Mouse (Mus musculus): ENCODE results near the gene Fam83c.
A peak's percentile ranks its signal among the peaks of the same experiment; 100 is the strongest.

The Fam83c gene

GRCm38 (mm10) chr2:155826630-155827424, 7.8 kb downstream of the Fam83c start, which contains the start of gene Eif6:
Gene Eif6, minus strand, starts transcription at chr2:155826925.
- peak; percentile 91 for DNase-seq (ENCODE audit: low spot score)

- DNase-seq (ENCODE audit: low spot score): no peak
These were observed 8.6 kb downstream of the Fam83c start for GRCm38 (mm10) chr2:155825904-155826629.

GRCm38 (mm10) chr2:155823722-155824121, 10.9 kb downstream of the Fam83c start:
- DNase-seq (ENCODE audit: low spot score): no peak

- no peak for DNase-seq (ENCODE audit: low spot score)
These were observed 13.9 kb downstream of the Fam83c start for GRCm38 (mm10) chr2:155820779-155821178.

- no peak for DNase-seq (ENCODE audit: low spot score)
These were observed 15.0 kb downstream of the Fam83c start for GRCm38 (mm10) chr2:155819449-155820251.

- DNase-seq (ENCODE audit: low spot score): no peak
These were observed 15.4 kb downstream of the Fam83c start, which contains the start of gene BC029722 for GRCm38 (mm10) chr2:155819392-155819448. Gene BC029722, minus strand, starts transcription at chr2:155819426.

GRCm38 (mm10) chr2:155818596-155819391, 15.9 kb downstream of the Fam83c start:
- DNase-seq (ENCODE audit: low spot score): peak; percentile 96

GRCm38 (mm10) chr2:155817301-155818245, 17.1 kb downstream of the Fam83c start:
- no peak for DNase-seq (ENCODE audit: low spot score)

- no peak for DNase-seq (ENCODE audit: low spot score)
These were observed 18.5 kb downstream of the Fam83c start for GRCm38 (mm10) chr2:155816179-155816578.

- no peak for DNase-seq (ENCODE audit: low spot score)
These were observed 19.8 kb downstream of the Fam83c start for GRCm38 (mm10) chr2:155814829-155815228.

- DNase-seq (ENCODE audit: low spot score): no peak
These were observed 22.0 kb downstream of the Fam83c start for GRCm38 (mm10) chr2:155812637-155813036.

- peak; percentile 72 for DNase-seq (ENCODE audit: low spot score)
These were observed 22.7 kb downstream of the Fam83c start for GRCm38 (mm10) chr2:155811821-155812396.

- no peak for DNase-seq (ENCODE audit: low spot score)
These were observed 25.0 kb downstream of the Fam83c start for GRCm38 (mm10) chr2:155809620-155810019.

GRCm38 (mm10) chr2:155807408-155807807, 27.2 kb downstream of the Fam83c start:
- DNase-seq (ENCODE audit: low spot score): no peak

- DNase-seq (ENCODE audit: low spot score): peak; percentile 67
These were observed 28.1 kb downstream of the Fam83c start for GRCm38 (mm10) chr2:155806548-155806947.

GRCm38 (mm10) chr2:155805925-155806255, 28.8 kb downstream of the Fam83c start:
- DNase-seq (ENCODE audit: low spot score): no peak

- peak; percentile 35 for DNase-seq (ENCODE audit: low spot score)
These were observed 29.3 kb downstream of the Fam83c start for GRCm38 (mm10) chr2:155805231-155805924.

- DNase-seq (ENCODE audit: low spot score): no peak
These were observed 30.6 kb downstream of the Fam83c start for GRCm38 (mm10) chr2:155804053-155804452.

GRCm38 (mm10) chr2:155802761-155803160, 31.9 kb downstream of the Fam83c start:
- no peak for DNase-seq (ENCODE audit: low spot score)

GRCm38 (mm10) chr2:155798613-155799012, 36.0 kb downstream of the Fam83c start:
- DNase-seq (ENCODE audit: low spot score): no peak
